Mouse (Mus musculus): ENCODE measurements around the gene Helz.

The Helz gene

DNA sequence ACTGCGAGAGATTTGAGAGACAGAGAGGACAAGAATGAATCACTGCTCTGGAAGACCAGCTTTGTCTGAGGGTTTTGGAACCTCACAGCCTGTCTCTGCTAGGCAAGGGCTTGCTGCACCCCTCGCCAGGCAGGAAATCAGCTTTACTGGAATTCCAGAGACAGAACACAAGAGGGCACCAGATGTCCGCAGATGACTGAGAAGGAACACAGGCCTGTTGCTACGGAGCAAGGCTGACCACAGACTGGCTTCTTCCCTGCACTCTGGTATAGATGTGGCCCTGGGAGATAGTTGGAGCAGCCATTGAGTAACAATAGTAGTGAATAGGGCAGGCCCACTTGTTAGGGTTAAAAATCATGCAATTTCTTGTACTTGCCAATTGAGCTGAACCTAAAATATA is 81.8 kb downstream of the Helz start:
- peak; percentile 38 for DNase-seq

DNA sequence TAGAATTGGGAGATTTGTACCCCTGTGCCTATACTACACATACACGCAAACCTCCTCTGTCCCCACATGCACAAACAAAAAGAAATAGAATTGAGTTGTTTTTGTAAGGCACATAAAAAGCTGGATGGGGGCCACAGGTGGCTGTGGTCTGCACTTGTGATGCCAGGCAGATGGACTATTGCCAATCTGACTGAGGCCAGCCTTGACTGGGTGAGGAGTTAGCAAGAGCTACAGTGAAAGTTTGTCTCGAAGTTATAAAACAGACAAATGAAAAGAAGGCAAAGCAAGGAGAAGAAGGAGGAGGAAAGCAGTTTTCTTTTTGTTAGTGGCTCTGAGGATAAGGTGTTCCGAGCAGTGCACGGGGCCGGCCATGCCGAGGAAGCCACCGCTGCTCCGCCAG is 82.2 kb downstream of the Helz start:
- no peak for DNase-seq

DNA sequence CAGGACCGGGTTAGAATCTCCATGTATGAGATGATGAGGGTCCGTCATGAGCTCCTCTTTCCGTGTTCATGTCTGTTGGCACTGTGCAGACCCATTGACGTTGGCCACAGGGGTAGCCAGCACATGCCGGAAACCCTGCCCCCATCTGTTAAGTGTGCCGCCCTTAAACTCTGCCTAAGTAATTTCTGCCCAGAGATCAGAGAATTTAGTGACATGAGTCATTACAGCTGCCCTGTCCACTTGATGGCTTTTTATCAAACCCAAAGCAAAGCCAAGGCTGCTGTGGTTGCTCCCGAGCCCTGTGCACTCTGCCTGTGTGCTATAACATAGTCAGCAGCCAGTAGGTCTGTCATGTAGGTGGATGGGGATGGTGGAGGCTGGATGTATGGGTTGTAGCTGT is 83.4 kb downstream of the Helz start:
- DNase-seq, result no peak

DNA sequence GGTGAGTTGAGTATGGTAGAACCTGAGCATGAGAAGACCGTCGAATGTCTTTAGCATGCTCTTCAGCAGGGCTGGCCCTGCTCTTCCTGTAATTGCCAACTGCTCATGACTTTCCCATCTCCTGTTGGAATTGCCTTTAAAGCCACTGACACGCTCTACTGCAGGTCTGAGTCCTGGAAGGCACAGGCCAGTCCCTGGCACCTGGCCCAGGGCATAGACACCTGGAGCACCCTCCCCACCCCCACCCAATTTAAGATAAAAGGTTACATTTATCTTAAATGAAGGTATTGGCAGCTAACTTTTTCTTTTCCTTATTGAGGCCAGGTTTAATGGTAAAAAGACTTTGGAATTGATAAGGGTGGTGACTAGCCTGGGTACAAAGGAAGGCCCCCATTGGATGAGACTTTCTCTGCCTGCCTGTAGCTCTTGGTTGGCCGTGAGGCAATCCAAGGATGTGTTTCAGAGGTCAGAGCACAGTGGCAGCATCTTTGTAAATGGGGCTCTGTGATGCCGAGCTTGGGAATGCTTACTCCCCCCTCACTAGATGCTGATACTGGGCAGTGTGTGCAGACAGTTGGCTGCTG is 85.9 kb downstream of the Helz start:
- DNase-seq, result no peak

GRCm38 (mm10) chr11:107638137-107638536 is 90.4 kb downstream of the Helz start:
- no peak for DNase-seq

DNA sequence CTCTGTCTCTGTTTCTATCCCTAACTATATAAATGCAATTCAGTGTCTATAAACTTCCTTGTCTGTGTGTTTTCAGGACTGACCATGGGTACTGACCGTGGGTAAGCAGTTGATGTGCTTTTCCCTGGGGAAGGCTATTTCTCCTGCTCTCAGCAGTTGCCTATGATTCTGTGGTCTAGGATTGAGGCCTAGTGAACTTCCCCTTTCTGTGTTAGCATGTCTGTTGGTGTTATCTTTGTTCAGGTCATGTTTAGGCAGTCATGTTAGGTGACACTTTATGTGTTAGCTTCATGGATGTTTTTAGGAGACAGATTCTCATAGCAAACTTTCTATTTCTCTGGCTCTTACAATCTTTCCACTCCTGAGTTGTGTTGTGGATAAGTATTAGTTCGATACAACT is 91.9 kb downstream of the Helz start:
- DNase-seq, result no peak

- DNase-seq, result no peak
Measured at GRCm38 (mm10) chr11:107644461-107644860, 96.7 kb downstream of the Helz start.

DNA sequence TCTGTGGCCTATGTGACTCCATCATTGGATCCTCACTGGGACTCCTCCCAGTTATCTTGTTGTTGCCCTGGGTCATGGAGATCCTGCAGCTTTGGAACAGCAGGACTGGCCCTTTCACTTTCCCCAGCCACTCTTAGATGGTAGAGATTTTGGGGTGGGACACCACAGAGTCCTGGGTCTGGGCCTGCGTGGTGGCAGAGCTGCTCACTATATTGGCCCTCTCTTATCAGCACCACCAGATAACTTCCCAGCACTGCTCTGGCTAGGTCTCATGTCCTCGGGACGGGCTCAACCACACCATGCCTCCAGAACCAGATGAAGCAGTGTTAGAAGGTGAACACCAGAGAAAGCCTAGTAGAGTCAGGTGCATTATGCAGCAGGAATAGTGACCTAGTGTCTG is 99.6 kb downstream of the Helz start:
- no peak for DNase-seq

GRCm38 (mm10) chr11:107648668-107649067 is 100.9 kb downstream of the Helz start:
- no peak for DNase-seq

DNA sequence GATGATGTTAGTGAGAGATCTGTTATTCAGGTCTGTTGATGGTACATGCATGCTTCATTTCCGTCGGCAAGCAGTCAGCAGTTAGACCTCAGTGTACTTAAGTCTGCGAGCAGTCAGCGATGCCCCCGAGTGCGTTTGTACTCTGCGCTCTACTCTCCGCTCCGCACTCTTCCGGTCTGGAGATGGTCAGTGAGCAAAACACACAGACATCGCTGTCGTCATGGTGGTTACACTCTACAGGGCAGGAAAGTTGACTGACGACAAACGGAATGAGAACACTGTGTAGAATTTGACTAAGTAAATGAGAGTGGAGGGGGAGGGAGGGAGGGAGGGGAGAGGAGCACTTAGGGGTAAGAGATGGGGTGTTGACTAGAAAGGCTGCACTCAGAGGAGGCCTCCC is 101.7 kb downstream of the Helz start:
- DNase-seq, result no peak

DNA sequence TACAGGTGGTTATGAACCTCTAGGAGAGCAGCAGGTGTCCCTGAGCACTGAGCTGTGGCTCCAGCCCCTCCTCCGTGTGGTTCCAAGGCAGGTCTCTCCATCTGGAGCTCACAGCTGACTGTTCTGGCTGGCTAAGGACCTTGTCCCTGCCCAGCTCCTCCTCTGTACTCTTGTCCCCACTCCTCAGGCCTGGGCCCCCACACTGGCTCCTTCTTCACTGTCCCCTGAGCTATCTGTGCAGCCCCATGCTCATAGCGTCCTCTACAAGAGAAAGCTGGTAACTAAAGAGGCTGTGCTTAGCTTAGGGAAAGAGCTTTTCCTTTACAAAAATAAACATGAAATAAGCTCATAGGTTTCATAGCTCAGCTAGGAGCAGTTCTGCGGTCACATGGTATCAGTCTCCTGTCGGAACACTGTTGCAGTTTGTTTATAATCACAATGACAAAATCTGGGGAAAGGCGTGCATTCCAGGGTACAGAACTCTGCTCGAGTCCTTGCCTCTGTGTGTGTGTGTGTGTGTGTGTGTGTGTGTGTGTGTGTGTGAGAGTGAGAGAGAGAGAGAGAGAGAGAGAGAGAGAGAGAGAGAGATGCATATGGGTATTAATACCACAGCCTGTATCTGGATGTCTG is 102.8 kb downstream of the Helz start:
- DNase-seq, result no peak

- DNase-seq, result no peak
Measured at GRCm38 (mm10) chr11:107651391-107651790, 103.7 kb downstream of the Helz start.

GRCm38 (mm10) chr11:107652137-107652536 is 104.4 kb downstream of the Helz start:
- DNase-seq, result no peak

- DNase-seq, result no peak
Measured at GRCm38 (mm10) chr11:107655538-107655937, 107.8 kb downstream of the Helz start.

DNA sequence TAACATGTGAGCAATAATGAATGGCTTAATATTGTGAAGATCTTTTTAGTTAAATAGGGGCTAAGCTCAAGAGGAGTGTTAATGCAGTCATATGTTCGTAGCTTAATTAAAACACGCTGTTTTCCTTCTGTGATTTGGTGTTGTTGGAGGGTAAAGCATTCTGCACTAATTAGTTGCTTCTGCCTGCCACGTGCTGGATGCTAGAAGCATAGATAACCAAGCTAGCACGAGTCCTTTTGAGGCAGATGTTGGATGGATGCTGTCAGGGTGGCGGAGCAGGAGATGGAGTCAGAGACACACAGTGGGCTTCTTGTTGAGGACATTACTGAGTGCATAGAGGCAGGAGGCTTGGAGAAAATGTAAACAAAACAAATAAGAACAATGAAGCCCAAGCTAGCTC is 109.4 kb downstream of the Helz start:
- no peak for DNase-seq

- DNase-seq, result no peak
Measured at GRCm38 (mm10) chr11:107660452-107660851, 112.7 kb downstream of the Helz start.

GRCm38 (mm10) chr11:107662666-107663065 is 114.9 kb downstream of the Helz start:
- no peak for DNase-seq

DNA sequence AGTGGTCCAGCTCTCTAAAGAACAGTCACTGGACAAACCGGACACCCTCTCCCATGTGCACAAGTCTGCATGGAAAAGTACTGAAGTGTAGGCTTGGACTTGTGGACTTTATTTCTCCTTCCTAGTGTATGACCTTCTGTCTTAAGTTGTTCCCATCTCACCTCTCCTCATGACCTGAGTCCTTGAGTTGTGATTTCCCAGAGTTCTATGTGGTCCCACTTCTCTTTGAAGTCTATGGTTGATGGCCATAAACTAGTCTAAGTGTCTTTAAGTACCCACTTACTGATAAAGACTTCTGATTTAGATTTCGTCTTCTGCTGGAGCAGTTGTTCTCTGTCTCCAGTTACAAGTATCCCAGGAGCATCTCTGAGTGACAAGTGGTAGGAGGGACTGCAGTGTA is 119.8 kb downstream of the Helz start:
- no peak for DNase-seq

DNA sequence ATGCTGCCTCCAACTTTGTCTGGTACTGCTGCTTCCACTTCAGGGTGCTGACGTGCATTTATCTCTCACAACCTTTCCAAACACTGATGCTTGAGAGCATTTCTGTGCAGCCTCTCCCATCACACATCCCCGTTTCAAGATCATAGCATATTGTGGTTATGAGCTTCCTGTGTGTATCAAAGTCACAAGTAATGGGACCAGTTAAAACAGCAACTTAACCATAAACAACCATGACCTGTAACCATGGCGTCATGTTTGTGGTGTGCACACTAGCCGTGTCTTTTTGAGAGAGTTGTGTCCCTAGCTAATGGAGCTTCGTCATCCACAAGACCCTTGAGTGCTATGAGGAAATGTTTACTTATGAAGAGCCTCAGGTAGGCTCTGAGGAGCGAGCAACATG is 120.5 kb downstream of the Helz start:
- DNase-seq, result no peak

- no peak for DNase-seq
Measured at GRCm38 (mm10) chr11:107668977-107669376, 121.2 kb downstream of the Helz start.

- DNase-seq, result no peak
Measured at GRCm38 (mm10) chr11:107674006-107674405, 126.3 kb downstream of the Helz start.

GRCm38 (mm10) chr11:107674601-107675000 is 126.9 kb downstream of the Helz start:
- DNase-seq, result no peak

- no peak for DNase-seq
Measured at GRCm38 (mm10) chr11:107675246-107675645, 127.5 kb downstream of the Helz start.

DNA sequence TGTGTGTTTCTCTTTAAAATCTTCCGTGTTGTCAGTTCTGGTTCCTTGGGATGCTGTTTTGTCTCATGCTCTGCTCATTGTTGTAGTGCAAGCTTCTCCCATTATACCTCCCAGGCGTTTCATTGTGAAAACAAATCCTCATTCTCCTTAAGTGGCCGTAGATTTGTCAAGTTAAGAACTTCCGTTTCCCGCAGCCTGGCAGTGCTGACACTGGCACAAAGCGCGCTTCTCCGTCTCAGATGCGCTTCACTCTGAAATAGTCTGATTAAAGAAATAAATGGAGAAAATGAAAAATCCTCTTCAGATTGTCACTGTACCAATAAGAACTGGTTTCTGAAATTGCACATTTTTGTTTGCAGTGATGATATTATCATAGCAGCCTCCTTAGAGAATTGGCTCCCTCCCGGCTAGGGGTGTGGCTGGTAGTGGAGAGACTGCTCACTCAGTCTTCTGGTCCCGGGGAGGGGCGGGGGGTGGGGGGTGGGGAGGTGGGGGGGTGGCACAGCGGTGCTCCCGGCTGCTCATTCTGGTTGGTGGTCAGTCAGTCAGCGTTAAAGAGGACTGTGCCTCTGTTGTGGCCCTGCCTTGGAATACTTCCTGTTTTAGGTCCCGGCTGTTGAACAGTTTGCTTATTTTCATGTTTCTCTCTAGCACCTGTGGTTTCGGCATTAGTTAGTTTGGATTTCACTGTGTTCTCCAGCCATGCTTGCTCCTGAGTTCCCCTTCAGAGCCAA is 128.6 kb downstream of the Helz start:
- no peak for DNase-seq

Measured in kidney, adult 9 months (tissue).